Mouse (Mus musculus) heart, adult 8-10 months (tissue): ENCODE measurements around the gene Ubtf. TPM values are rescaled to one million over a fixed set of nuclear protein-coding genes. Genes with fewer than 3 reads are reported as not detected.

Experiments used
- DNase-seq: peaks from one replicate; pipeline ENCODE4 v3.0.0; 2022; ENCODE audit warnings: low spot score
- total RNA-seq, 4 experiments: library from RNA; stranded (reverse); gene quantifications; 2 replicates each; pipeline ENCODE4 v1.2.4; 2022

The Ubtf gene
- total RNA-seq, 4 experiments from 2014 or later, result 48.6 to 59.7 (median 52.1) TPM

DNA sequence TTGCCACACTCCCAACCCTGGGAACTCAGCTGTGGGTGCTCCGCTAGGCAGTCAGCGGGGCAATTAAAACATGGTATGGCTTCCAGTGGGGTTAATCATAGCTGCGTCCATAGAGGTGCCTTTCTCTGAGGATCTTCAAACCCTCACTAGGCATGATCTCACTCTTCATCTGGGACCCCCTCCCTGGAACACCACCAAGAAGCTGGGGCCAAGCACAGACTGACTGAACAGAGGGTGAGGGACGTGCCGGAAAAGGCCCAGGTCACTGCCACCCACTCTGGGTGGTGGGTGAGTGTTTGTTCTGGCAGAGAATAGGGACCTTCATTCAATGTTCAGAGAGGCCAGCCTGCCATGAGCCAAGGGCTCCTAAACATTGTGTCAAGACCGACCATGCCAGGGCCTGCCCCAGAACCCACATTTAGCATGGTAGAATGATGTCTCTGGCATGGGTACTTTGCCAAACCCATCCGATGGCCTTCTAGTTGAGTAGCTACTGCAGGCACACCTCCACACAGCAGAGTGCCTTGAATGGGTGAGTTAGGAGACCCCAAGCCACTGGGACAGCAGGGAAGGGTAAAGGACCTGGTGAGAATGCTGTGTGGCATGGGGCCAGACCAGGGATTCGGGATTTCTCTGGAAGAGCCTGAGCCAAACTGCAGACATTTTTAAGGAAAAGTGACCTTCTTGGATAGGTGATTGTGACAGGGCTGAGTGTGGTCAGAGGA lies 52.7 kb downstream of the Ubtf start:
- DNase-seq, result no peak

DNA sequence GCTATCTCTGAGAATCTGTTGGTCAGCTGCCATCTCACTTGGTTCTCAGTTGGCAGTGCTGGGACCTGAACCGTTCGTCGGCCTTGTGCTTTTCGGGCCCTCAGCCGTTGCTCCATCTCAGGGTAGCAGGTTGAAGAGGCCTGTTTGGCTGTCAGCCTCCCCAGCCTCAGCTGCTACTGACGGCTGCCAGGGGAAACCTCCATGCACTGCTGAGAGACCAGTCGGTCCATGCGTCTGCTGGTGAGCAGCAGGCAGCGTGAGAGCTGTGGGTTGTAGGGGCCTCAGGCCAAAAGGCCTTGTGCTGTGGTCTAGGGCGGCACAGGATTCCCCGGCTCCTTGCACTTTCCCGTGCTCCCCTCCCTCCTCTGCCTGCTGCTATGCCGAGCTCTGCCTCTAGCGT lies 53.7 kb downstream of the Ubtf start:
- no peak for DNase-seq

DNA sequence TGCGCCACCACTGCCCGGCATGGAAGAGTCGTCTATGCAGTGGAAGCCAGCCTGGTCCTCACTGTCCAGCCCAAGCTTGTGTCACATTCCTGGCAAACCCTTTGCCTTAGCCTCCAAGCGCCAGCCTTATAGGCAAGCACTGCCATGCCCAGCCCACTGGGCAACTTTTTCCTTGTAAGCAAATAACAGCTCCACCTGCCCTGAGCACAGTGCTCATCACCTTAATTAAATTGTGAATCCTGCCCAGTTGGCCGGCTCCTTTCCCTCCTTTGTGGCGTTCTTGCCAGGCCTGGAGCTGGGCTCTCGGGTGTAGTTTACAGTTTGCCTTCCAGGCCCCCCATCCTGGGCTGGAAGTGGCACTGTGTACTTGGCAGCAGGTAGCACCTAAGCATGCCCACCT lies 56.3 kb downstream of the Ubtf start:
- no peak for DNase-seq

DNA sequence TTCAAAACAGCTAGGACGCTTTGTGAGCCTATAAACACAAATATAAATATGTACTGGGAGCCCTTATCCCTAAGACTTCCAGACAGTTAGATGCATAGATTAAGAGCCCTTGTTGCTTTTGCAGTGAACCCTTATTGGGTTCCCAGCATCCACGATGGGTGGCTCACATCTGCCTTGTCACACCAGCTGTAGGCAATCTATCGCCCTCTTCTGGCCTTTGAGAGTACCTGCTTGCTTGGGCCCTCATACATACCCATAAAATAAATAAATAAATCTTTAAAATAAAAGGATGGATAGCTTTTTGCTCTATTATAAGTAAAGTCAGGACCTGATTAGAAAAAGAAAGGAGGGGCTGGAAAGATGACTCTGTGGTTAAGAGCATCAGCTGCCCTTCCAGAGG lies 61.0 kb downstream of the Ubtf start:
- no peak for DNase-seq

DNA sequence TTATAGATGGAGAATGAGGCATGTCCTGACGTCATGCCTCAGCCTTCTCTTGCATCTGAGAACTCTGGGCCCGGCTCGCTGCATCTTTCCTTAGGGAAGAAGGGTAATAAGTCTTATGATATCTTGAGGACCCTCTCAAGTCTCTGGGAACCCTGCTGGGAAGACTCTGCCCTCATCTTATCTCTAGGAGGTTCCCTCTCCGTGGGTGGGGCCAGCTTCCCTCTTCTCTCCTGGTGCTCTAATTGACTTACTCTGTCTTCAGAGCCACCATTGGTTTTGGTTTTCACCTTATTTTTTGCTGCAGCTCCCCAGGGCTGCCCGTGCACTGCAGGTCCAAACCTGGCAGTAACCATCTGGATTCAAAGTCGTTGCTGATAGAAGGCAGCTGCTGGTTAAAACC lies 61.4 kb downstream of the Ubtf start:
- no peak for DNase-seq

DNA sequence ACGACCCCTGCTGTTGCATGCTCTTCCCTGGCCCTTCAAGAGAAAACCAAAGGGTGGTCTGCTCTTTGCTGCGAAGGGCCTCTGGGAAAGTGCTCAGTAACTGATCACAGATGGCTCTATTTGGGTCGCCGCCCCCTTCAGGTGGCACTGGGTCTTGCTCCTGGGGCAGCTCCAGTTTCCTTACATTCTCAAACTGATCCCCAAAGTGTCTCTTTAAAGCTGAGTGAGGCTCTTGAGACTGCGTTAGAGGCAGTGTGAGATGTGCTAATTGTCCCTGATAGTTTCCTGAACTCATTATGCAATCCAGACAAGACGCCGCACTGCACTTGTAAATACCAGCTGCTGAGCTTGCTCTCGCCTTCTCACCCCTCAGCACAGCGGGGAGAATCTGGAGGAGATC lies 62.0 kb downstream of the Ubtf start:
- DNase-seq, result no peak

Other genes starting within 250 kb of the Ubtf start
- 1 to 10 TPM; 2.6 to 4.7 (median 4.3) TPM for gene Mpp2, start 231.2 kb downstream of the Ubtf start, total RNA-seq
- gene Ppy, start 218.4 kb downstream of the Ubtf start, total RNA-seq, result not detected
- not detected for gene Pyy, start 211.9 kb downstream of the Ubtf start, total RNA-seq
- under 1 TPM; 0.14 to 0.30 (median 0.22) TPM for gene Nags, start 174.2 kb downstream of the Ubtf start, total RNA-seq
- gene Tmem101, start 163.3 kb downstream of the Ubtf start, total RNA-seq, result 10 to 100 TPM; 12.7 to 15.5 (median 14.9) TPM
- 10 to 100 TPM; 45.4 to 51.9 (median 48.8) TPM for gene Lsm12, start 134.4 kb downstream of the Ubtf start, total RNA-seq
- gene G6pc3, start 130.1 kb downstream of the Ubtf start, total RNA-seq, result 10 to 100 TPM; 52.2 to 60.3 (median 58.6) TPM
- 100 to 1,000 TPM; 114 to 136 (median 121) TPM for gene Hdac5, start 89.6 kb downstream of the Ubtf start, total RNA-seq
- under 1 TPM; 0.12 to 0.23 (median 0.18) TPM for gene BC030867, start 70.9 kb downstream of the Ubtf start, total RNA-seq
- 1 to 10 TPM; 1.3 to 1.6 (median 1.5) TPM for gene Asb16, start 51.0 kb downstream of the Ubtf start, total RNA-seq
- gene Tmub2, start 34.8 kb downstream of the Ubtf start, total RNA-seq, result 10 to 100 TPM; 27.0 to 28.1 (median 27.6) TPM
- gene Atxn7l3, start 23.1 kb downstream of the Ubtf start, total RNA-seq, result 10 to 100 TPM; 17.7 to 21.1 (median 20.1) TPM
- gene Slc4a1, start 46.5 kb upstream of the Ubtf start, total RNA-seq, result 1 to 10 TPM in 2 of 4 experiments, under 1 TPM in 2; 0.19 to 4.5 (median 1.5) TPM
- gene Rundc3a, start 73.7 kb upstream of the Ubtf start, total RNA-seq, result under 1 TPM in 1 of 4 experiments, not detected in 3; 0.16 TPM
- gene Slc25a39, start 88.2 kb upstream of the Ubtf start, total RNA-seq, result 100 to 1,000 TPM; 174 to 204 (median 197) TPM
- 10 to 100 TPM; 76.5 to 84.8 (median 79.6) TPM for gene Grn, start 110.6 kb upstream of the Ubtf start, total RNA-seq
- 1 to 10 TPM; 2.5 to 5.4 (median 3.6) TPM for gene Fam171a2, start 127.9 kb upstream of the Ubtf start, total RNA-seq
- gene Itga2b, start 150.4 kb upstream of the Ubtf start, total RNA-seq, result 1 to 10 TPM; 3.4 to 7.2 (median 4.4) TPM
- 10 to 100 TPM; 16.4 to 22.3 (median 17.8) TPM for gene Gpatch8, start 236.7 kb upstream of the Ubtf start, total RNA-seq